In genomic region chr8:111662473-111662872, GRCm38 (mm10) we compare ENCODE assay signal across 8 mouse cellular contexts. TPM values are rescaled to one million over a fixed set of nuclear protein-coding genes. Genes with fewer than 3 reads are reported as not detected.
DNase-seq lines count a peak whose midpoint lies in the region; ATAC-seq and TF ChIP-seq lines count a peak whose summit lies in the region.

No protein-coding gene starts in this region.

- intact Hi-C loops in left cerebral cortex, postnatal 4 days (cut with DNase I), result no loop called here

- H3K4me1 ChIP-seq in midbrain, embryonic 10.5 days, result peaks cover 3% of the 10 kb centered on the region
- H3K4me1 ChIP-seq in midbrain, embryonic 16.5 days (ENCODE audit: control insufficient read depth, insufficient read depth, low read length), result no peaks in the 10 kb centered on the region
- H3K4me1 ChIP-seq in intestine, embryonic 16.5 days (ENCODE audit: control insufficient read depth, insufficient read depth, low read length), result 0 out of 2 replicates have a peak, but pooled peaks cover 1% of the 10 kb centered on the region

- no peak overlapping the region for H3K4me2 ChIP-seq in midbrain, embryonic 16.5 days (ENCODE audit: low read length)
- H3K4me2 ChIP-seq in intestine, embryonic 16.5 days (ENCODE audit: low read depth, low read length), result no peak overlapping the region

- peaks cover 43% of the 10 kb centered on the region for H3K36me3 ChIP-seq in midbrain, embryonic 10.5 days
- no peaks in the 10 kb centered on the region for H3K36me3 ChIP-seq in midbrain, embryonic 16.5 days (ENCODE audit: control insufficient read depth, insufficient read depth, low read length)
- H3K36me3 ChIP-seq in intestine, embryonic 16.5 days (ENCODE audit: control insufficient read depth, insufficient read depth, low read length), result peaks cover 3% of the 10 kb centered on the region

- H3K27ac ChIP-seq in midbrain, embryonic 10.5 days (replicated peaks), result no peak overlapping the region
- no peak overlapping the region for H3K27ac ChIP-seq in midbrain, embryonic 16.5 days (ENCODE audit: low read length)
- no peak overlapping the region for H3K27ac ChIP-seq in intestine, embryonic 16.5 days (ENCODE audit: low read length)

- no peak overlapping the region for H3K4me3 ChIP-seq in midbrain, embryonic 10.5 days
- no peak overlapping the region for H3K4me3 ChIP-seq in midbrain, embryonic 16.5 days (ENCODE audit: low read depth, low read length)
- no peak overlapping the region for H3K4me3 ChIP-seq in intestine, embryonic 16.5 days (ENCODE audit: low read length)

- DNase-seq in midbrain, embryonic 10.5 days (ENCODE audit: low spot score), result peak; percentile 64
- peak; percentile 81 for DNase-seq in brain, embryonic 14.5 days (ENCODE audit: low read depth)
- DNase-seq in forelimb bud, embryonic 11.5 days (ENCODE audit: low read depth, low spot score), result peak; percentile 61
- DNase-seq in left cerebral cortex, postnatal 4 days, result peak; percentile 80
- DNase-seq in ovary, postnatal 14 days (ENCODE audit: low spot score), result peak; percentile 74
- peak; percentile 74 for DNase-seq in thymus, postnatal 4 days

- 84% methylated on average over 3 of the region's 3 CpGs for WGBS in midbrain, embryonic 10.5 days
- WGBS in midbrain, embryonic 16.5 days, result 88% methylated on average over 3 of the region's 3 CpGs
- WGBS in intestine, embryonic 16.5 days, result 88% methylated on average over 3 of the region's 3 CpGs

- no peaks in the 10 kb centered on the region for H3K27me3 ChIP-seq in midbrain, embryonic 10.5 days (ENCODE audit: low read depth, poor library complexity, severe bottlenecking)
- H3K27me3 ChIP-seq in midbrain, embryonic 16.5 days (ENCODE audit: control insufficient read depth, insufficient read depth, low read depth, low read length), result no peaks in the 10 kb centered on the region
- H3K27me3 ChIP-seq in intestine, embryonic 16.5 days (replicated peaks; ENCODE audit: control insufficient read depth, insufficient read depth, low read length), result no peaks in the 10 kb centered on the region

- no peak overlapping the region for H3K9ac ChIP-seq in midbrain, embryonic 16.5 days (ENCODE audit: low read depth, low read length)
- no peak overlapping the region for H3K9ac ChIP-seq in intestine, embryonic 16.5 days (ENCODE audit: low read depth, low read length)

- TF ChIP-seq POLR2A in brain, embryonic 14.5 days (IDR thresholded peaks at IDR 0.05; ENCODE audit: borderline replicate concordance, extremely low read depth, insufficient read depth, insufficient read length, poor library complexity, severe bottlenecking), result no peak

- H3K9me3 ChIP-seq in midbrain, embryonic 10.5 days (replicated peaks), result no peaks in the 10 kb centered on the region
- no peaks in the 10 kb centered on the region for H3K9me3 ChIP-seq in midbrain, embryonic 16.5 days (replicated peaks; ENCODE audit: control insufficient read depth, low read length, poor library complexity, severe bottlenecking)
- H3K9me3 ChIP-seq in intestine, embryonic 16.5 days (ENCODE audit: control insufficient read depth, low read length), result no peaks in the 10 kb centered on the region

- no peak for ATAC-seq in midbrain, embryonic 16.5 days
- ATAC-seq in intestine, embryonic 16.5 days, result peak; percentile 60; the same call in 1 of the 2 replicates

- peak; percentile 71; the same call in 1 of the 2 replicates for TF ChIP-seq CTCF in brain, embryonic 14.5 days (IDR thresholded peaks at IDR 0.05; ENCODE audit: borderline replicate concordance, extremely low read depth, insufficient read depth, insufficient read length)

RNA-seq across cellular contexts. Expression of gene Zfp1, which starts 19.3 kb away (rescaled TPM):
- polyA plus RNA-seq in midbrain, embryonic 10.5 days (2016; fragmentation: Nextera tagmentation; extraction: Ambion mirVana), result 22.2 and 22.4 TPM in 2 replicates
- 26.7 and 29.1 TPM in 2 replicates for polyA plus RNA-seq in midbrain, embryonic 16.5 days (2015; fragmentation: Nextera tagmentation; extraction: Ambion mirVana)
- 25.6 and 25.9 TPM in 2 replicates for polyA plus RNA-seq in brain, embryonic 14.5 days (2012; rRNA removed)
- 12.6 and 16.0 TPM in 2 replicates for polyA plus RNA-seq in intestine, embryonic 16.5 days (2015; fragmentation: Nextera tagmentation; extraction: Ambion mirVana)
- total RNA-seq in left cerebral cortex, postnatal 4 days (2021), result 10 to 100 TPM; 23.0 to 25.0 TPM

RNA-seq across cellular contexts. Expression of gene Ctrb1, which starts 28.3 kb away (rescaled TPM):
- polyA plus RNA-seq in midbrain, embryonic 10.5 days (2016; fragmentation: Nextera tagmentation; extraction: Ambion mirVana), result not detected in 2 replicates
- not detected in 2 replicates for polyA plus RNA-seq in midbrain, embryonic 16.5 days (2015; fragmentation: Nextera tagmentation; extraction: Ambion mirVana)
- polyA plus RNA-seq in brain, embryonic 14.5 days (2012; rRNA removed), result 0.10 and 0.22 TPM in 2 replicates
- 1,904 and 2,500 TPM in 2 replicates for polyA plus RNA-seq in intestine, embryonic 16.5 days (2015; fragmentation: Nextera tagmentation; extraction: Ambion mirVana)
- not detected for total RNA-seq in left cerebral cortex, postnatal 4 days (2021)

RNA-seq across cellular contexts. Expression of gene Ldhd, which starts 32.3 kb away (rescaled TPM):
- 0.09 and 0.12 TPM in 2 replicates for polyA plus RNA-seq in midbrain, embryonic 10.5 days (2016; fragmentation: Nextera tagmentation; extraction: Ambion mirVana)
- 0.93 and 1.3 TPM in 2 replicates for polyA plus RNA-seq in midbrain, embryonic 16.5 days (2015; fragmentation: Nextera tagmentation; extraction: Ambion mirVana)
- 0.58 and 0.68 TPM in 2 replicates for polyA plus RNA-seq in brain, embryonic 14.5 days (2012; rRNA removed)
- 2.7 and 3.5 TPM in 2 replicates for polyA plus RNA-seq in intestine, embryonic 16.5 days (2015; fragmentation: Nextera tagmentation; extraction: Ambion mirVana)
- 1 to 10 TPM in 1 of 2 experiments, under 1 TPM in 1; 0.54 to 1.1 TPM for total RNA-seq in left cerebral cortex, postnatal 4 days (2021)

Comparison
In these comparisons a context has a peak if more than half of its experiments do, and no peak if none do; other contexts are left out.
1. RNA of gene Ctrb1, which starts 28.3 kb away (polyA plus RNA-seq): 1,904 to 2,500 TPM in intestine, embryonic 16.5 days; 0.10 to 0.22 TPM in brain, embryonic 14.5 days, not detected in midbrain, embryonic 16.5 days and not detected in midbrain, embryonic 10.5 days; every median in the first group is over 1,000 times any median in the second.
2. Peak in every context shown above with its lines, with median percentiles within 50 percentile points of each other: DNase-seq.